Mouse (Mus musculus): ENCODE results near the gene Apol9b.
"Not testable (repeated sequence)": the region's sequence is repeated elsewhere in the genome, so short reads cannot be mapped to it uniquely, and the experiment has no call there.

GRCm38 (mm10) chr15:77721509-77721908 is 7.3 kb upstream of the Apol9b start:
- TF ChIP-seq CTCF, EP300 (IDR thresholded peaks at IDR 0.05; ENCODE audit: low read depth): not testable (repeated sequence)

All from heart, postnatal 0 days (tissue).